Mouse (Mus musculus) left cerebral cortex, postnatal 36 days (tissue): ENCODE data around the gene Lap3. TPM values are rescaled to one million over a fixed set of nuclear protein-coding genes. Genes with fewer than 3 reads are reported as not detected.

Experiments used
- DNase-seq, 2 experiments: peaks; one replicate each; pipeline ENCODE4 v3.0.0; 2021 to 2022; ENCODE audit warnings: low spot score in 2 of 2, mixed read lengths in 1 of 2
- intact Hi-C: fragments of 180-260 bp; cut with DNase I; formaldehyde crosslinking; loops from one replicate; pipeline ENCODE4 v1.15.1; 2025
- total RNA-seq, 2 experiments: library from RNA; stranded (reverse); gene quantifications; 2 replicates each; pipeline ENCODE4 v1.2.3; 2021

Gene Lap3
- total RNA-seq, 2 experiments from 2014 or later: 50.4 to 53.7 TPM

DNA sequence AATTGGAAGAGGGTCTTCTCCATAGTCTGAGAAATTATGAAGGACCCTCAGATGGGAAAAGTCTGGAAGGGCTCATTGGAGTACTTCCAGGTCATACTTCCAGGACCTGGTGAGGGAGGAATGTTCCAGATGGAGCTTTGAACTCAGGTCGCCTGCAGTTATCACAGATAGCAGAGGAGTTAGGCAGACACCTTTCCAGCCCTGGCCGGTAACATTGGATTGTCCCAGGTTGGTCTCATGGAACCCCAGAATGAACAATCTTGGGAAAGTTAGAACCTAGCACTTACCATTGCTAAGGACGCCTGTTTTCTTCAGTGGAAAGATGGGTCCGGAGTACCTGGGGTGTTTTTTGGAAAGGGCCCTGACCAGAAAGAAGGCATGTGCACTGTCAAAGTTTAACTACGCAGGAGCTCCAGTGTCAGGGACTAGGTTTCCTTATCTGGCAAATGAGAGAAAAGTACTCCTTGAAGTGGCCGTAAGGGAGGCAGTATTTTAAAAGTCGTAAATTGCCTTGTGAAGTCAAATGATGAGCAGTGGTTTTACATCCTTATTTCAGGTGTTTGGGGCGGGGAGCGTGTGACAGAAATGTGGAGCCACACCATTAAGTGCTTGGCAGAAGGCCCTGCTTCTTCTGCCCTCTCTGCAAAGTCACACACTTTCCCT, 1.1 kb downstream of the Lap3 start:
- intact Hi-C loops: no loop called here
- DNase-seq: no peak

DNA sequence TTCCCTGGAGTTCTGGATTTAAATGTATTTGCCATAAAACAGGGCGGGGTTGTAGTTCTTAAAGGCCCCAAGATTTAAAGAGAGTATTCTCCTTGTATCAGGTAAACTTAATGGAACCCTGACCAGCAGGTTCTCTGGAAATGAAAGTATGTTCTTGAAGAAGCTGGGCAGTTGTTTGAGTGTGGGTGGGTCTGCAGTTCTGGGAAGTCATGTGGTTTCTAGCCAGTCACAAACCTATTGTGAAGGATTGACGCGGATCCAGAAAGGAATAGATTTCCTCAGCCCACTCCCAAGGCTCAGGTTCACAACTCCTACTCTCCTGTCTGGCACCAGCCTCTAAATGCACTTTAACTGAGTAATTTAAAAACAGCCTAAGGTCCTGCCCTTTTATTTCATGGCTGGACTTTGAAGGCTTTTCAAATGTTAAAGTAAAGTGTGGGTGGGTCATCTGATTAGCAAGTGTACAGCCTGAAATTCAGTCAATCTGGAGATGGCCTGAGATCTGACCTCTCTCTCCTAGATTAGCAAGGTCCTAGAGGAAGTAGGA, 2.3 kb downstream of the Lap3 start:
- DNase-seq: no peak
- intact Hi-C loops: no loop called here

DNA sequence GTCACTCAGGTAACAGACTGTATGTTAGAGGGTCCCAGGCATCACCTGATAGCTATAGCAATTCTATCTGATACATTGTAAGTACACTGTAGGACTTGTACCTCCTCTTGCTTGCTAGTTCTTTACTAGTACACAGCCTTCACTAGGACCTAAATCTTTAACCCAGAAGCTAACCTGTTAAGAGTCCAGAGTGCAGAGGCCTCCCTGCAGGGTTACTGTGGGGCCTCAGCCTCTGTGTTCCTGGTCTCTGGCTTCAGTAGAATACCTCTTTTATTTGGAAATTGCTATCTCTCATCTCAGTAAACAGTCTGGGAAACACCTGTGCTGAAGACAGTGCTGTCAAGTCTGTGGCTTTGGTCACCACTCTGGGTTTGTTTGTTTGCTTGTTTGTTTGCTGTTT, 2.9 kb downstream of the Lap3 start:
- intact Hi-C loops: no loop called here
- no peak for DNase-seq

DNA sequence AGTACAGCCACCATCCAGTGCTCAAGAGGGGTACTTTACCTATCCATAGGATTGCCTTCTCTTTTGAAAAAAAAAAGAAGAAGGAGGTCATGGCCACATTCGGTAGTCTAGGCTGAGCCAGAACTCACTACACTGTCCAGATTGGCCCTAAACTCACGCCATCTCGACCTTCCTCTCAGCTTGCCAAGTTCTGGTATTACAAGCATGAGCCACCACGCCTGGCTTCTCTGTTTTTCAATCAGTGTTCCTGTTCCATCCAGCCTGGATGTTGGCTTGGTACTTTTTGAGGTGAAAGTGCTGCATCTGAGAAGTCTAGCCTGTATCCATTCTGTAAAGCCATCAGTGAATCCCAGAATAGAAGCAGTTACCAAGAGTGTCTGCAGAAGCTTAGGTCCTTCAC, 3.3 kb downstream of the Lap3 start:
- intact Hi-C loops: no loop called here

DNA sequence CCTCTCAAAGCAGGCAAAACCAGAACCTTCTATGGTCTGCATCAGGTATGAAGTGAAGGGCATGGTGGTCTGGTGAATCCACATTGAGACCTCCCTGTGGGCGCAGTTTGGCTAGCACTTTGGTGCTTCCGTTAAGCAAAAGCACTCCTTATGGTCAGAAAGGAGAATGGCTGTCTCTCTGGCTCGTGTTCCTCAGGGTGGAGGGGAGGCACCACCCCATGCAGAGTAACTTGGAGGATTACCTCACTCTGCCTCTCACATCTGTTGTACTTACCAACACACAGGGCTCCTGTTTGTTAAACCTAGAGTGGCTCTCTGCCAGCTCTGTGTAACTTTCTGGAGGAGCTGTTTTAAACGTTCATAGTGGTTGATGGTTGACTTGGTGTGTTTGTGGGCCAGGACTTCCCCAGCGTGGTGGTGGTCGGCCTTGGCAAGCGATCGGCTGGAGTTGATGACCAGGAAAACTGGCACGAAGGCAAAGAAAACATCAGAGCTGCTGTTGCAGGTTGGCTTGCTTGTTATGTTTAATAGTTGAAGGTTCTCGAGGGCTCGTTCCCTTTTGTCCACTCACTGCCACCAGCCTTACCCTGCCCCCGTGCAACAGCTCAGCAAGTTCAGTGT, 3.9 kb downstream of the Lap3 start:
- intact Hi-C loops: no loop called here
- DNase-seq: no peak

More for the DNA sequence above, 3.3 kb downstream of the Lap3 start:
- no peak for DNase-seq

DNA sequence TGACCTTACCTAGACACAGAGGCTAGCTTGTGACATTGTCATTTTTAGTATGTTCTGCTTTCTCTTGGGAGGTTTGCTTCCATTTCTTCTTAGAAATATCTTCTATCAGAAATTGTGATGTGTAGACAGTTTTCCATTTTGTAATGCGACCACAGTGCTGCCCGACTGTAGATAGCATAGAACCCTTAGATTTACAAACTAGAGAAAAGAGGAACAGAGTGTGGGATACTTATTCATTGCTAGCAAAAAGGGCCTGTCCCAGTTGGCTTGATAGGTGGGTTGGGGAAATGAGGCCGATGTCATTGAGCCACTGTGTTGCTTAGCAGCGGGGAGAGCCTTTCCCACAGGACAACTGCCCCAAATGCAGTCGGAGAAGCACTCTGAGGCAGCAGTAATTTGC, 4.4 kb downstream of the Lap3 start:
- intact Hi-C loops: no loop called here

DNA sequence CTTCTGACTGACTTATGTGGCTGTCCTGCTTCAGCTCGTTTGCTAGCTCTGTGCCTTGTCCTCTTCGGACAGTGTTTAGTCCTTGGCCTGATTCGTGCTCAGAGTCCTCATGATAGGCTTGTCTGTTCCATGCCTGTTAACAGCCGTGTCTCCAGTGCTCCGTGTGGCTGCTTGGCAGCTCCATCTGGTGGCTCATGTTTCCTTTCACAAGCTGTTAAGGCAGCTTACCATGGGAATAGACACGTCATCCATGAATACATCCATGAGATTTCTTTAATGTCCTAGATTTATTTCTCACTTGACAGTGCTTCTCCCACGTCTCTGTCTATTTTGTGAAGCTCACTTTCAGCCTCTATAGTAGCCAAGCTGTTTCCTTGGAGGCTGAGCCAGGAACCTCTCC, 16.9 kb downstream of the Lap3 start:
- intact Hi-C loops: no loop called here
- no peak for DNase-seq

More for the DNA sequence above, 4.4 kb downstream of the Lap3 start:
- no peak for DNase-seq

DNA sequence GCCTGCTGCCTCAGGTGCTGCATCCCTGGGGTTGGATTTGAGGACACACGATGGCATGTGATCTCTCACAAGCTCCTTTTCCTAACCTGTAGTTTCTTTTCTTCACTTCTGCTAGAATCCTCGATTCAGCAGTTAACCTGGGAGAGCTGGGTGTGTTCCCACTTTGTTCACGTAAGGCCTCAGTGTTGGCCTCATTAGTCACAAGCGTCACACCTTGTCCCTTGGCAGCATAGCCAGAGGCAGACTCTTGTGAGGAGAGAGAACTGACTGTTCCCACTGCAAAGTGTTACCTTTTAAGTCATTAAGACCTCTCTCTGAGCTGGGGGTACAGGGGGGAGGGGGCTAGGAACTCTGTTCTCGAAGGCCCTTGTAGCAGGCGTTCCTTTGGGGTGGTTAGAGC, 19.7 kb downstream of the Lap3 start:
- intact Hi-C loops: no loop called here
- no peak for DNase-seq

DNA sequence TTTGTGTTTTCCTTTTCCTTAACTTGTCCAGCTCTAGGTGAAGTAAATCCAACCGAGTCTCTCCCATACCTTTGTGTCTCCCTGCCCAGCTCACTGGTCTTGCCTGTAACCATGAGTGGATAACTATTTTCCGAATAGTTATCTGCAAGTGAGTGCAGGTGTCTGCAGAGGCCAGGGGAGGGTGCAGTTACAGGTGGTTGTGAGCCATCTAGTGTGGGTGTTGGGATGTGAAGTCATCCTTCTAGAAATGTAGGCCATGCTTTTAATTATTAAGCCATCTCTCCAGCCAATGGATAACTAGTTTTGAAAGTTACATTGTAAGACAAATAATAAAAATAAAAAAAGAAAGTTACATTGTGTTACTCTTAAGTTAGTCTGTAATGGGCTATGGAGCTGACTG, 20.3 kb downstream of the Lap3 start:
- intact Hi-C loops: no loop called here

DNA sequence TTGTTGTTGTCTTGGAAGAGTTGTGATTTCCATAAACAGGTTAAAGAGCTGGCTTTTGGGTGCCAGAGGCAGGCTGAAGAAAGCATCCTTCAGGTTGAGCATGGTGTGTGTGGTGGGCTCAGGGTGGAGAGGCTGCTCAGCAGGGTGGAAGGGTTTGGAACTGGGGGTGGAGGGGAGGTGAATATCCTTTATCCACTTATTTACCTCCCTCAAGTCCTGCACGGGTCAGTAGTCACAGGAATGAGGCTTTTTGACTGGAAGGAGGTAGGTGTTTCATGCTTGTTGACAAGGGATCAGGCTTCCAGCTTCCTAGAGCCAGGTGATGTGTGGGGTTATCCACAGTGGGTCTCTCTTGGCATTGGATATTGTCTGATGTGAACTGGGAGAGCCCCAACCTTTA, 21.4 kb downstream of the Lap3 start:
- intact Hi-C loops: no loop called here
- DNase-seq: no peak

More for the DNA sequence above, 20.3 kb downstream of the Lap3 start:
- DNase-seq: no peak

DNA sequence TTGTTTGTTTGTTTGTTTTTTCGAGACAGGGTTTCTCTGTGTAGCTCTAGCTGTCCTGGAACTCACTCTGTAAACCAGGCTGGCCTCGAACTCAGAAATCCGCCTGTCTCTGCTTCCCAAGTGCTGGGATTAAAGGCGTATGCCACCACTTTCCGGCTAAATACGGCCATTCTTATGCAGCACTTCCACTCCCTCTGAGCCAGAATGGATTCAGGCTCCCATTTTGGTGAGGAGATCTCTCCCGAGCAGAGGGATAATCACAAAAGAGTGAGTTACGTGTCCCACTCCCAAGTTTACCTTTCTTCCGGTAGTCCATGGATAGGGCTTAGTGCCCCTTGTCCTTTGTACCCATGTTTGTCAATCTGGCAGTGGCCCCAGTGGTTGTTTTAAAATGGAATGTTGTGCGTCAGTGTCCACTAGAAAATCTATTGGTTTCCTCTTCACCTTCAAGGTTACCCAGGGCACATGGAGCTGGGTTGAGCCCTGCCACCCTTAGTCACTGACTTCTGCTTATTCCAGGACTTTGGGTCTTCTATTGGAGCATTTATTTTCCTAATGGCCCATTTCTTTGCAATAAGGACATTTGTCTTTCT, 22.1 kb downstream of the Lap3 start:
- intact Hi-C loops: no loop called here
- no peak for DNase-seq

DNA sequence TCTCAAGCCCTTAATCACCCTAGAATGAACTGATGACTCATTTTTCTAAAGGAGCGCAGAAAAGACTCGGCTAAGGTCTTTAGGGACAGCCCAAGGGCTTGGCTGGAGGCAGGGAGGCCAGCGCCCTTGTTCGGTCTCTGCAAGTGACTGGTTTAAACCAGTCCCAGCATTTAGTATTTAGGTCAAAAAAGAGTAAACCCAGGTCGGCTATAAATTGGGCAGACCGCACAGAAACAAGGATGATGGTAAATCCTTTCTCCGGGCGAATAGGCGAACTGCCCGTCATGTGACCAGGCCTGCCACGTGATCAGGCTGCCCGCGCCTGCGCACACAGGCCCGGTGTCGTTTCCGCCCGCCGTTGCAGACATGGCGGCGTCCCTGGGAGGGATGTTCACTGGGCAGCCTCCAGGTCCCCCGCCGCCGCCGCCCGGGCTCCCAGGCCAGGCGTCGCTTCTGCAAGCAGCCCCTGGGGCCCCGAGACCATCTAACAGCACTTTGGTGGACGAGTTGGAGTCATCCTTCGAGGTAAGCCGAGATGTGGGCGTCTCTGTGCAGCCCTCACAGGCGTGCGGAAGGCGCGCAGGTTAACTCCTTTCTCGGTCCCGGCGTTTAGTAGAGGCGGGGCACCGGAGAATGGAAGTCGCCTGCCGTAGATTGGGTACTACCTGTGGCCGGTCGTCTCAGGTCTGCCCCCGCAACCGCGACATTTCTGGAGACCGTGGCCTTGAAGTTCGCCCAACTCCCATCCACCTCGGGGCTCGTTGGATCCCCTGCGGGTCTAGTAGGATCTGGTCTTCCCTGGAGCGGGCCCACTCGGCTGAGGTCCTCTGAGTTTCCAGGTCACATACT, 27.0 kb downstream of the Lap3 start, which contains the start of gene Med28:
TSS of gene Med28 (plus strand) at position 270 of the 849 bp plus-strand sequence.
- peak; percentile 94 to 95 for DNase-seq

DNA sequence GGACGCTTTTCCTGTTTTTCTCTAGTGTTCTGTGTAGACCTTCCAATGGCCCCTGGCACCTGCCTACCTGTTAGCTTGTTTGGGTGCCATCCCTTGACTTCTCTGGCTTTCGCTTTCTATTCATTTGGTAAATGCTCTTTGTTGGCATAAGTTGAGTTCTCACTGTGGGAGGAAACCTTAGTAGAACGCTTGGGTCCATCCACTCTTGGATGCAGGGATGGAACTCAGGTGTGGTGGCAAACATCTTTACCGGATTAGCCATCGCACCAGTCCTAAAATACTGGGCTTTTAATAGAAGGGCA, 27.6 kb downstream of the Lap3 start:
- DNase-seq: no peak
- intact Hi-C loops: no loop called here

More for the DNA sequence above, 27.0 kb downstream of the Lap3 start, which contains the start of gene Med28:
- intact Hi-C loops: no loop called here

DNA sequence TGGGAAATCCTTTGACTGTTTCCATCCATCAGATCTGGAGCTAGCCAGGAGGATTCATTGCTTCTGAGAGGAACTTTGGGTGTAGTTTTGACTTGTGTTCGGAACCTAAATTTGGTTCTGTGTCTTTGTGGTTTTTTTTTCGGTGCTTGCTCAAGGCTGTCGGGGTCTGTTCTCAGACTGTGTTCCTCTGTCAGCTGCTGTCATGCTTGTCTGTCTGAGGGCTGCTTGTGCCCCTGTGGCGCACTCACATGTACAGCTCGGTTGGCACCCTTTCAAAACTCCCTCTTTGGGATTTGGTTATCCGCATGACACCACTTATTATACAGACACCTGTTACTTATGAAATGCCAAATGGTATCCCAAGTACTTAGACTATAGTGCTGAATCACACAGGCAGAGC, 28.4 kb downstream of the Lap3 start:
- intact Hi-C loops: no loop called here
- no peak for DNase-seq

DNA sequence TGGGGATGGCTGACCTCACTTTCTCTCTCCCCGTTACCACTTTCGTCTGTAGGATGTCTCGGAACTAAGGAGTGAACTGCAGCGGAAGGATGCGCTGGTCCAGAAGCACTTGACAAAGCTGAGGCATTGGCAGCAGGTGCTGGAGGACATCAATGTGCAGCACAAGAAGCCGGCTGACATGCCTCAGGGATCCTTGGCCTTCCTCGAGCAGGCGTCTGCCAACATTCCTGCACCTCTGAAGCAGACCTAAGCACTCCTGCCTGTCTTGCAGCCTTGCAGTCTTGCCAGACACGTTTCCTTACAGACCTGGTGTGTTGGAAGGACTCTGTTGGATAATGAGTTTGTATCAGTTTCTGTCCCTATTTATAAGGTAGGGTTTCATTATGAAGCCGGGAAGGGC, 31.9 kb downstream of the Lap3 start:
- intact Hi-C loops: no loop called here
- no peak for DNase-seq

DNA sequence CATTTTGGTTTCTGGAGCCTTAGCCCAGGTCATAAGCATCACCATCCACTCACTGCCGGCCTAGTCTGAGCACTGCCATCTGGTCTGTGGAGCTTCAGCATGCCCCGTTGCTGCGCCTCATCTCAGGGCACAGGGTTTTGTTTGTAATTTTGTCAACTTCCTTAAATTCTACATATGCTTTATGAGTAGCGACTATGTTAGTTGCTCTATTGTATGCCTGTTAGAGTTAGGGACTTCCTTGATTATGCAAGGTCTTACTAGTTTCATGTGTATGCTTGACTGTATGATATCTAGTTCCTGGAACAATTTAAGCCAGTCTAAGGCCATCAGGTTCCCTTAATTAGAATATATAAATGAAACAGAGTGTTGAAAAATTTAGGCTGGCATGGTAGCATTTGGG, 33.2 kb downstream of the Lap3 start:
- intact Hi-C loops: no loop called here
- DNase-seq: no peak

DNA sequence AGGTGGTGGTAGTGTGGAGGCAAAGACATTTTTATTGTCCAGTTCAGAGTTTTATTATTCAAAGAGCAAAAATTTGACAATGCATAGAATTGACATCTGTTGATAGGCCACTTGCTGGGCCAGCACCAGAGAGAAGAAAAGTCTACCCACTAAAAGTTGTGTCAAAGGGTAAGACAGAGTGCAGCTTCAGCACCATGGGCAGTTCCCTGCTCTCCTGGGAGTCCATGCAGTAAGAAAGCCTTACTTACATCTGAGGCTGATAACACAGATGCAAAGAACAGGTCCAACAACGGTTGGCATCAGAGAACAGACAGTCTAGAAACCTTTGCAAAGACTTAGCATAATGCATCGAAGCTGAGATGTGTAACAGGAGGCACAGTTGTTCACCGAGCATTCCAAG, 36.5 kb downstream of the Lap3 start:
- DNase-seq: no peak
- intact Hi-C loops: loop anchor here (5.0 kb wide), 2 partner anchors 57 to 818 kb away; no protein-coding TSS in a partner anchor

DNA sequence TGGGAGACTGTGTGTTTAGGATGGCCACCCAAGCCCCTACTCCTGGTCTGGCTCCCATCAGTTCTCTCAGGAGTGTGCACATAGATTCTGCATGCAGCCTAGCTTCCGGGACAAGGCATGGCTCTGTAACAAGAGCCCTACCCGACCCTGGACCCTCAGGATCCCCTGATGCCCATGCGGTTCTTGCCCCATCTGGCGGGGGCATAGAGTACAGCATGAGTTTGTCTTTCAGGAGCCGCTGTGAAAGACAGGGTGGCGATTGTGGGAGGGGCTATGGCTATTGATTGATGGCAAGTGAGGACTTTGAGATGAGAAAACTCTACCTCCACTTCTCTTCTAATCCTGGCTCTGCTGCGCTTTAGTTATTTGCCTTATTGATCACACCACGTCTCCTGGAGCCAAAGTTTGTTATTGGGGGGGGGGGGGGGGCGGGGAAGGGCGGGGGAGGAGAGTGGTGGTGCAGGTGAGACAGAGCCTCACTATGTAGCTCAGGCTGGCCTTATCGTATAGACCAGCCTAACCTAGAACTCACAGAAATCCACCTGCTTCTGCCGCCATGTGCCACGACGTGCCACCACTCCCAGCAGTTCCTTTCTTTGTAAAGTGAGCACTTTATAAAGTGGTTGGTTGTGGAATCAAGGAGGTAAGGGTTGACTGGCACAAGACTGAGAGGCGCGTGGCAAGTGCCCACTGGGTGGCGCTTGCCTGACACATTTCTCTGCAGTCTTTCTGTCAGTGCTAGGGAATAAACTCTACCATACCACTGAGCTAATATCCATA, 41.3 kb downstream of the Lap3 start:
- peak; percentile 39 to 47 for DNase-seq
- intact Hi-C loops: loop anchor here (2.0 to 5.0 kb wide), 3 partner anchors 62 to 813 kb away; partner anchors contain the start of gene Ncapg

DNA sequence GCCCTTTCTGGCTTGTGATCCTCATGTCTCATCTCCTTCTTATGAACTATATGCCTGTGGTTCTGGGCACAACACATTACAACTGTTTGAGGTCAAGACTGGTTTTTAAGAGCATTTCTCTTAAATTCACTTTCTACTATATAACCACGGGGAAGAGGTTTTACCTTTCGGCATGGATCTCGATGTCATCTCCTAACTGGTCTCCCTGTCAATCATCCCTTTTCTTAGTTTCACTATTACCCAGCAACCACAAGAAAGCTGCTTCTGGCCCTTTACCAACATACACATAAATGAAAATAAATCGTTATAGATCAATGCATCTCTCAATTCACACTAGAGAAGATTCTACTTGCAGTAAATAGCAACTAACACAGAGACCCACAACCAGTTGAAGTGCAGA, 42.0 kb downstream of the Lap3 start:
- no peak for DNase-seq
- intact Hi-C loops: loop anchor here (2.0 kb wide), 1 partner anchor 134 kb away; the partner anchor contains the start of gene Ncapg
